Mouse (Mus musculus) hindbrain, embryonic 15.5 days (tissue): ENCODE results near the gene Jup. TPM values are rescaled to one million over a fixed set of nuclear protein-coding genes. Genes with fewer than 3 reads are reported as not detected.

Experiments used
- ATAC-seq: fragments of 200-750 bp; cut with Nextera tagmentation; 2 replicates; pipeline ENCODE4 v1.8.0; 2017; ENCODE audit warnings: low read depth, moderate number of reproducible peaks, moderate TSS enrichment; ENCODE audit not compliant: low FRiP score
- H3K27ac ChIP-seq: fragments of 300-500 bp; sonication (generic); replicated peaks from 2 replicates; pipeline ENCODE4 v1.5.1; 2015; ENCODE audit warnings: mild to moderate bottlenecking, inconsistent platforms
- H3K27me3 ChIP-seq: fragments of 300-500 bp; sonication (generic); 2 replicates; pipeline ENCODE4 v1.6.1; 2015; ENCODE audit warnings: control low read depth, inconsistent platforms
- H3K36me3 ChIP-seq: fragments of 300-500 bp; sonication (generic); 2 replicates; pipeline ENCODE4 v1.6.1; 2015; ENCODE audit warnings: control low read depth, inconsistent platforms
- H3K4me1 ChIP-seq: fragments of 300-500 bp; sonication (generic); replicated peaks from 2 replicates; pipeline ENCODE4 v1.6.1; 2015; ENCODE audit warnings: control low read depth, inconsistent platforms
- H3K4me2 ChIP-seq: fragments of 300-500 bp; sonication (generic); 2 replicates; pipeline ENCODE4 v1.6.1; 2015; ENCODE audit warnings: moderate library complexity, mild to moderate bottlenecking, inconsistent platforms
- H3K4me3 ChIP-seq: fragments of 300-500 bp; sonication (generic); 2 replicates; pipeline ENCODE4 v1.5.1; 2015; ENCODE audit warnings: mild to moderate bottlenecking, inconsistent platforms
- H3K9ac ChIP-seq: fragments of 300-500 bp; sonication (generic); 2 replicates; pipeline ENCODE4 v1.6.1; 2015; ENCODE audit warnings: inconsistent platforms
- H3K9me3 ChIP-seq: fragments of 300-500 bp; sonication (generic); 2 replicates; pipeline ENCODE4 v1.6.1; 2016; ENCODE audit warnings: control low read depth, inconsistent platforms
- WGBS: fragments of 180-500 bp; shearing (Covaris S2); methylation state at CpG from one replicate; pipeline ENCODE4 v1.1.7; 2015; 5-methylcytosine and 5-hydroxymethylcytosine counted together
- polyA plus RNA-seq: library from polyadenylated mRNA; unstranded; fragments of >200 nt; fragmentation: Nextera tagmentation; extraction: Ambion mirVana; gene quantifications from 2 replicates; pipeline ENCODE4 v1.2.1, GENCODE M21; 2015

The Jup gene
- polyA plus RNA-seq, 1 experiment from 2014 or later: 78.1 TPM

DNA sequence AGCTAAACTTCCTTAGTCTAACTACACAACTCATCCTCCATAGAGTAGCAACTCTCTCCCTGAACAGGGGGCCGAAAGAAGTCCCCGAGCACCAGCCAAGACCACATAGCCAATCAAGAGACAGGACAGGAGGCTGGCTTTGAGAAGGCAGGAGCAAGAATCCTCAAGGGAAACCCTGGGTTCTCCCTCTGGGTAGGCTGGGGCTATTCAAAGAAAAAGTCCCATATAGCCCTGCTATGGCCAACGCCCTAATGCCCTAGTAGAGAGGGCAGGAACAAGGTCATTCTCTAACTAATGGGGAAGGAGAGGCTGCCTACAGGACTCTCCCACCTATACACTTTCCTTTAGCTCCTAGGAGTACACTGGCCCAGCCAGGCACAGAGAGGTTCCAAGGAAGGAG, 12.5 kb downstream of the Jup start:
- Histone ChIP-seq H3K9me3 (no peaks in the 10 kb centered on the region), H3K27me3 (no peaks in the 10 kb centered on the region), H3K36me3 (peaks cover 50% of the 10 kb centered on the region), H3K4me1 (peaks cover 13% of the 10 kb centered on the region), H3K4me2 (no peak overlapping the region), H3K4me3 (no peak overlapping the region), H3K9ac (no peak overlapping the region), H3K27ac (no peak overlapping the region)
- WGBS: 91% methylated on average over 3 of the region's 3 CpGs
- no peak for ATAC-seq

DNA sequence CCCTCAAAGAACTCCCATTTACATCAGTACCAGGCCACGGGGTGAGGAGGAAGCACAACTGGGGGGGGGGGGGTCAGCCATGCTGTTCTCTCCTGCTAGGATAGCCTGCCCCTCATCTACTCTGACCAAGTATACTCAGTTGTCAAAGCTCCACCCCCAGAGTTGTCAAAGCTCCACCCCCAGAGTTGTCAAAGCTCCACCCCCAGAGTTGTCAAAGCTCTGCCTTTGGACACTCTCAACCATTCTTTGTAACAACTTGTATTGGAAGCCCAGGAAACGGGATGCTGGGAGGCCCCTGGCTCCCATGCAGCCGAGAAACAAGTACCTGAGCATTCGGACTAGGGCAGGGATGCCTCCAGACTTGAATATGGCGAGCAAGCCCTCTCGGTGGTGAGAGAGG, 14.9 kb downstream of the Jup start:
- Histone ChIP-seq H3K9me3 (no peaks in the 10 kb centered on the region), H3K27ac (no peak overlapping the region), H3K4me2 (no peak overlapping the region), H3K36me3 (peaks cover 65% of the 10 kb centered on the region), H3K4me1 (peaks cover 1% of the 10 kb centered on the region), H3K9ac (no peak overlapping the region), H3K4me3 (no peak overlapping the region), H3K27me3 (no peaks in the 10 kb centered on the region)
- 79% methylated on average over 6 of the region's 6 CpGs for WGBS
- ATAC-seq: no peak

DNA sequence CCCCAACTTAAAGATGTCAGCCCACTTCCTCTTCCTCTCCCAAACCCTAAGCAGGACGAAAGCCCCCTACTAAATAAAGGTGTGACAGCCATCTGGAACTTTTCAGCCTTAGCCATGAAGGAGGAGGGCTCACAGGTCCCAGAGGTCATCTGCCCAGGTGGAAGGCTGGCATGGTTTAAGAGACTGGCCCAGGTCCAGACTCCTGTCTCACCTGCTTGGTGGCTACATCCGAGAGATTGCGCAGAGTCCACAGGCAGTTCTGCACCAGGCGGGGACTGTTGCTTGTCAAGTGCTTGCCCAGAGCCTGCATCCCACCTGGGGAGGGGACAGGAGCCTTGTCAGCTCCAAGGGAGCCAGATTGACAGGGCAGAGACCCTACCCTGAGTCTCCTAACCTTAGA, 18.3 kb downstream of the Jup start:
- no peak overlapping the region for H3K4me2 ChIP-seq
- no peaks in the 10 kb centered on the region for H3K4me1 ChIP-seq
- H3K36me3 ChIP-seq: peaks cover 73% of the 10 kb centered on the region
- H3K27ac ChIP-seq: no peak overlapping the region
- no peak overlapping the region for H3K9ac ChIP-seq
- no peak overlapping the region for H3K4me3 ChIP-seq
- no peak for ATAC-seq
- no peaks in the 10 kb centered on the region for H3K27me3 ChIP-seq
- H3K9me3 ChIP-seq: no peaks in the 10 kb centered on the region
- 88% methylated on average over 4 of the region's 4 CpGs for WGBS

DNA sequence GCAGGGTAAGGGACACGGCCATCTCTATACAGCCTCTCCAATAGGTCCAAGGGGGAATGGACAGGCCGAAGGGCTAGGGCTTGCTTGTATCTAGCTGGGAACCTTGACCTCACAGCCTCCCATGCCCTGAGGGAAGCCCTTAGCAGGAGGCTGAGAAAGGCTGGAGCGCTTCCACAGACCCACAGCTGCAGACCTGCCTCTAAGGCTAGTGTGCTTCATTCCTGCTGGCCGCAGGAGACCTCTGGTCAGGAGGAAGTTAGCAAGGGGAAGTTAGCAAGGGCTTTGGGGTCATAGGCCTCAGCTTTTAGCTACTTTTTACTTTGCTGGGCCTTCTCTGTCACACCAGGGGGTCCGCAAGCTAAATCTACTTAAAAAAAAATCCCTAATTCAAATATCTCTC, 19.1 kb downstream of the Jup start:
- peaks cover 76% of the 10 kb centered on the region for H3K36me3 ChIP-seq
- H3K9me3 ChIP-seq: no peaks in the 10 kb centered on the region
- no peak overlapping the region for H3K9ac ChIP-seq
- H3K4me1 ChIP-seq: no peaks in the 10 kb centered on the region
- H3K4me3 ChIP-seq: no peak overlapping the region
- H3K4me2 ChIP-seq: no peak overlapping the region
- no peaks in the 10 kb centered on the region for H3K27me3 ChIP-seq
- ATAC-seq: no peak
- WGBS: 92% methylated on average over 5 of the region's 5 CpGs
- no peak overlapping the region for H3K27ac ChIP-seq

DNA sequence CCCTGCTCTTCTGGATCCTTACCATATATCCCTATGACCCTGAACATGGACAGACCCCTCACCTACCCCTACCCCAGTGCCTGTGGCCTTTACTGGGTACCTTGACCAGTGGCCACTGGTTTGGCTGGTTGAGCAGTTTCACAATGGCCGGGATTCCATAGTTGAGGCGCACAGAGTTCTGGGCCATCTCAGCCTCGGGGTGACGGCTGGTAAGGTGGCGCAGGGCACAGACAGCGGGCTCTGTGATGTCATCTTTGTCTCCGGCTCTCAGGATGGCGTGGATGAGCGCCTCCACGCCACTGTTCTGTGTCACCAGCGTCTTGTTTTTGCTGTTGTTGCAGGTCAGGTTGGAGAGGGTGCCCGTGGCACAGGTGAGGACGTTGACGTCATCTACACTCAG, 19.6 kb downstream of the Jup start:
- no peak for ATAC-seq
- H3K9me3 ChIP-seq: no peaks in the 10 kb centered on the region
- H3K27me3 ChIP-seq: no peaks in the 10 kb centered on the region
- 98% methylated on average over 14 of the region's 14 CpGs for WGBS
- peaks cover 76% of the 10 kb centered on the region for H3K36me3 ChIP-seq
- no peak overlapping the region for H3K4me3 ChIP-seq
- H3K4me2 ChIP-seq: no peak overlapping the region
- no peaks in the 10 kb centered on the region for H3K4me1 ChIP-seq
- H3K9ac ChIP-seq: no peak overlapping the region
- no peak overlapping the region for H3K27ac ChIP-seq

DNA sequence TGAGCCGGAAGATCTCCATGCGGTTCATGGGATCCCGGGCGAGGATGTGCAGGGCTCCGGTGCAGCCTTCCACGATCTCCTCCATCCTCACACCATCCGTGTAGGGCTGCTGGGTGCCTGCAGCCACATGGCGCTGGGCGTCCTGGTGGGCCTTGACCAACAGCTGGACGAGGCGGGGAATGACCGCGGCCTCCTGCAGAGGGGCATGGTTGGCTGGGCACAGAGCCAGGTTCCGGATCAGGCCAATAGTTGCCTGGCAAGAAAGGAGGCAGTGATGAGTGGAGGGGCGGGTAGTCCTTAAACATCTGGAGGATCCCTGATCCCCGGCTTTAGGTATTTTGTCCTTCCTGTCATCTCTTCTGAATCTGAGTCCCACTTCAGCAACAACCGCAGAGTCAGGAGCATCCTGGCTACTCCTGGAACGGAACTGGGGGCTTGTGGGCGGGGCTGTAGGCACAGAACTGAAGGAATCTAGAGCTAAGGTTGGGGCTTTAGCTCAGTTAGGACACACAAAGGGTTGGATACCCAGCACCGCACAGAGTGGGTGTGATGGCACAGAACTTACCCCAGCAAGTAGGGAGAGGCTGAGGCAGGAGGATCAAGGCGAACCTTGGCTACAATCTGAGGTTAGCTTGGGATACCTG, 20.7 kb downstream of the Jup start:
- no peaks in the 10 kb centered on the region for H3K9me3 ChIP-seq
- peaks cover 72% of the 10 kb centered on the region for H3K36me3 ChIP-seq
- no peak overlapping the region for H3K9ac ChIP-seq
- H3K4me1 ChIP-seq: no peaks in the 10 kb centered on the region
- H3K27ac ChIP-seq: no peak overlapping the region
- no peak overlapping the region for H3K4me2 ChIP-seq
- H3K4me3 ChIP-seq: no peak overlapping the region
- no peak for ATAC-seq
- no peaks in the 10 kb centered on the region for H3K27me3 ChIP-seq
- whole genome bisulfite sequencing: 92% methylated on average over 21 of the region's 21 CpGs

DNA sequence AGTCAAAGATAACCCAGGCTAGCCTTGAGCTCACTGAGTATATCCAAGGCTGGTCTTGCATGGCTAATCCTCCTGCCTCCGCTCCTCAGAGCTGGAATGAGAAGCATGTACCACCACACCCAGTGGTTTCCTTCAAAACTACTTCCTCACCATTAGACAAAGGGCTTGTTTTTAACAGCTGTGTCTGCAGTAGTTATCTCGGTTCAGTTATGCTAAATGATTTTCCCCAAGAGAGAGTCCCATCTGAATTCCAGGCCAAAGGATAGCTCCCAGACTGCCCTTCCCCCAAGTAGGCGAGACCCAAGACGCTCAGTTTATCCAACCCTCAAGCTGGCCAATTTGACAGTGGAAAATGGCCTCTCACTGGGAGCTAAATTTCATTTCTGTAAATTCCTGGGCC, 21.6 kb downstream of the Jup start:
- 75% methylated on average over 4 of the region's 4 CpGs for WGBS
- H3K36me3 ChIP-seq: peaks cover 65% of the 10 kb centered on the region
- no peaks in the 10 kb centered on the region for H3K9me3 ChIP-seq
- H3K4me3 ChIP-seq: no peak overlapping the region
- no peaks in the 10 kb centered on the region for H3K27me3 ChIP-seq
- H3K4me2 ChIP-seq: no peak overlapping the region
- no peak overlapping the region for H3K27ac ChIP-seq
- no peak for ATAC-seq
- H3K9ac ChIP-seq: no peak overlapping the region
- H3K4me1 ChIP-seq: no peaks in the 10 kb centered on the region

DNA sequence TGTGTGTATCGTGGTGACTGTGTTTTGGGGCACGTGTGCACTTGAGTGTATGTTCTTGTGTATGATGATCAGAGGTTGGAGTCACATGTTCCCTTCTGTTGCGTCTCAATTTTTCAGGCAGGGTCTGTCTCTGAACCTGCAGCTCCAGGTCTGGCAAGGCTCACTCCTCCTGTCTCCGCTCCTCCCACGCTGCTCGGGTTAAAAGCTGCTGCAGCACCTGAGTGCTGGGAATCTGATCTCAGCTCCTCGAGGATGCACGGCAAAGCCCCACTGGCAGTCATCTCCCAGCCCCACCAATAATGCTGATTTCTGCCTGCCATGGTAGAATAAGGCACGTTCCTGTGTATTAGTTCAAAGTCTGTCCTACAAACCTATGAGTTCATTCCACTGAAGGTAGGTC, 22.4 kb downstream of the Jup start:
- Histone ChIP-seq H3K36me3 (peaks cover 57% of the 10 kb centered on the region), H3K9ac (no peak overlapping the region), H3K27me3 (no peaks in the 10 kb centered on the region), H3K4me1 (no peaks in the 10 kb centered on the region), H3K4me3 (no peak overlapping the region), H3K9me3 (no peaks in the 10 kb centered on the region), H3K27ac (no peak overlapping the region), H3K4me2 (no peak overlapping the region)
- no peak for ATAC-seq
- 86% methylated on average over 9 of the region's 9 CpGs for WGBS

DNA sequence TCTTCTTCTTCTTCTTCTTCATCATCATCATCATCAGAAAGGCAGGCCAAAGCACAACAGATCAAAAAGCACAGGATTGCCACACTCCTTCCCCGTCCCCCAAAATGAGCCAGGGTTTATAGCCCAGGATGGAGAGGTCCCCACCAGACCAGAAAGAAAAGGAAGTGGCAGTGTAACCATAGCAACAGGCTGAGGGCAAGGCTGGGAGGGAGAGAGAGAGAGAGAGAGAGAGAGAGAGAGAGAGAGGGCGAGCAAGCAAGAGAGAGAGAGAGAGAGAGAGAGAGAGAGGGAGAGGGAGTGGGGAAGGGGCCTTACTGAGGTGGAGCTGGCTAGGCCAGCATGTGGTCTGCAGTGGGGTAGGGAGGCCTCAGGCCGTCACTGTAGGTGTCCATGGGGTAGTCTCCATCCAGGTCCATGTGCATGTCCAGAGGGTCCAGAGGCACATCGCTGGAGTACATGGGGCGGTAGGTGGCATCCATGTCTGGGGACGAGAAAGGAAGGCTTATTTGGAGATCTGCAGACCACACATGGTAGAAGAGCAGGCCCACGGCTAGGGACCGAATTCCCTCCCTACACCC, 25.5 kb downstream of the Jup start:
- WGBS: 55% methylated on average over 7 of the region's 8 CpGs
- Histone ChIP-seq H3K9ac (no peak overlapping the region), H3K9me3 (no peaks in the 10 kb centered on the region), H3K4me1 (no peaks in the 10 kb centered on the region), H3K27me3 (no peaks in the 10 kb centered on the region), H3K27ac (no peak overlapping the region), H3K4me2 (no peak overlapping the region), H3K36me3 (peaks cover 37% of the 10 kb centered on the region), H3K4me3 (no peak overlapping the region)
- ATAC-seq: peak; percentile 57; the same call in 1 of the 2 replicates

DNA sequence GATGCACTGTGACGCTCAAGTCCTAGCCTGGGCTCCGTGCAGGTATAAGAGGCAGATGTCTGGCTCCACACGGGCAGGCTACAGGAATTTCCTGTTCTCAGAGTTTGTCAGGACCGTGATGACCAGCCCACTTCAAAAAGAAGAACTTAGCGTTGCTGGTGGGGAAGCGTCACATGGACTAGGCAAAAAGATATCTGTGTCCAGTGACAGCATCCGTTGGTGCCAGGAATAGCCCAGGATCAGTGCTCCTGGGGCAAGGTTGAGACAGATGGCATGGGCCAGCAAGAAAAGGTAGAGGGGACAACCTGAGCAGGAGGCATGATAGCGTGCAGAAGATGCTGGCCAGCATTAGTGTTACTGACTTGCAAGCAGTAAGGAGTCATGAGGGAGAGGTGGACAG, 27.7 kb downstream of the Jup start:
- WGBS: 85% methylated on average over 8 of the region's 8 CpGs

DNA sequence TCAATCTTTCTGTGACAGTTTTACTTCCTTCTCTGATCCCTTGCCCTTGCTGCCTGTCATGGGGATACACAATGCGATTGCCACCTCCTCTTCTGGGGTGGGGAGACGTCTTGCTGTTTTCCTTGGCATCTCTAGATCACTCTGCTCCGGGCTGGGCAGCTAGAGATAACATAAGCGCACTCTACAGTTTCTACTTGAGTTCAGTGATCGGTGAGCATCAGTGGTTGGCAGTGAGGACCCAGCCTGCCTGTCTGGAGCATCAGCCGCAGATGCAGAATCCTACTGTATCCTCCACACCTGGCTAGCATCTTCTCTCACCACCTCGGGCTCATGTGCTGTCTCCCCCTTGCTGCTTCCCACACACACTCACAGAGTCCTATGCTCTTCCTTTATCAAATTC, 28.4 kb downstream of the Jup start:
- peaks cover 17% of the 10 kb centered on the region for H3K36me3 ChIP-seq
- H3K9ac ChIP-seq: no peak overlapping the region
- no peaks in the 10 kb centered on the region for H3K4me1 ChIP-seq
- H3K27ac ChIP-seq: no peak overlapping the region
- no peak for ATAC-seq
- H3K9me3 ChIP-seq: no peaks in the 10 kb centered on the region
- H3K4me3 ChIP-seq: no peak overlapping the region
- no peaks in the 10 kb centered on the region for H3K27me3 ChIP-seq
- 77% methylated on average over 7 of the region's 7 CpGs for WGBS
- H3K4me2 ChIP-seq: no peak overlapping the region

More for the DNA sequence above, 27.7 kb downstream of the Jup start:
- Histone ChIP-seq H3K27me3 (no peaks in the 10 kb centered on the region), H3K4me2 (no peak overlapping the region), H3K36me3 (peaks cover 21% of the 10 kb centered on the region), H3K9ac (no peak overlapping the region), H3K4me1 (no peaks in the 10 kb centered on the region), H3K27ac (no peak overlapping the region), H3K4me3 (no peak overlapping the region), H3K9me3 (no peaks in the 10 kb centered on the region)
- ATAC-seq: no peak

DNA sequence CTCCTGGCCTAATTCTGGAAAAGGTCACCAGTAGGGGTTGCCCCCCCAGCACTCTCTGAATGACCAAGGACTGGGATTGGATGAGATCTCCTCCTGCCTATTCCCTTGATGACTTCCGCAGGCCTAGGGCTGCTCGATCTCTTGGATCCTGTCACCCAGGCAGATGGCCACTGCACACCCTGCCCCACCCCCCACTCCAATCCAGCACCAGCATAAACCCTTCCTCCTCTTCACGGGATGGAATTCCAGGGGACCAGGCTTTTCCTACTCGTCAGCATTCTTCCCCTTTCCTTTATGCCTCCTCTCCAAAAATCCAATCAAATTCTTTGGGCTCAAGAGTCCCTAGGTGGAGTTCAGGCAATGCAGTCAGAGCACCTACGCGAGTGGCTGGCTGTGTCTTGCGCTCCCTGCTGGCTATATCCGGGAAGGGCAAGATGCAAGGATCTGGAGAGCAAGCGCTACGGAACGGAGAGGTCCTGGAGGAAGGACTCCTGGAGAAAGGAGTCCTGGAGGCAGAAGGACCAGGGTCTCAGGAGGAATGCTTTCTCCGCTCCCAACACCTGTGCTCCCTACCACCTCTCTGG, 34.5 kb downstream of the Jup start:
- Histone ChIP-seq H3K9me3 (no peaks in the 10 kb centered on the region), H3K36me3 (no peaks in the 10 kb centered on the region), H3K4me3 (no peak overlapping the region), H3K9ac (no peak overlapping the region), H3K4me1 (peaks cover 10% of the 10 kb centered on the region; the same call in 1 of the 2 replicates), H3K27ac (no peak overlapping the region), H3K4me2 (no peak overlapping the region), H3K27me3 (peaks cover 3% of the 10 kb centered on the region)
- 17% methylated on average over 12 of the region's 12 CpGs for WGBS
- peak; percentile 58; the same call in 1 of the 2 replicates for ATAC-seq
